Mouse (Mus musculus): ENCODE measurements around the gene Tescl. TPM values are rescaled to one million over a fixed set of nuclear protein-coding genes. Genes with fewer than 3 reads are reported as not detected.

Tescl gene
- polyA plus RNA-seq, 1 experiment from 2014 or later: not detected

- under 1% methylated on average over 46 of the region's 47 CpGs for WGBS (ENCODE audit: insufficient replicate concordance)
- Histone ChIP-seq H3K4me1 (replicated peaks) (peaks cover 33% of the 10 kb centered on the region), H3K4me3 (replicated peaks) (peak overlapping the region; percentile 68), H3K9ac (peak overlapping the region; percentile 67), H3K4me2 (peak overlapping the region; percentile 88), H3K9me3 (replicated peaks) (no peaks in the 10 kb centered on the region), H3K36me3 (replicated peaks) (peaks cover 11% of the 10 kb centered on the region; the same call in 1 of the 2 replicates), H3K27ac (replicated peaks) (no peak overlapping the region), H3K27me3 (no peaks in the 10 kb centered on the region)
- peak; percentile 80 for ATAC-seq (ENCODE audit: insufficient read depth)
Observed at GRCm38 (mm10) chr7:24298973-24299708, 34.6 kb downstream of the Tescl start.

DNA sequence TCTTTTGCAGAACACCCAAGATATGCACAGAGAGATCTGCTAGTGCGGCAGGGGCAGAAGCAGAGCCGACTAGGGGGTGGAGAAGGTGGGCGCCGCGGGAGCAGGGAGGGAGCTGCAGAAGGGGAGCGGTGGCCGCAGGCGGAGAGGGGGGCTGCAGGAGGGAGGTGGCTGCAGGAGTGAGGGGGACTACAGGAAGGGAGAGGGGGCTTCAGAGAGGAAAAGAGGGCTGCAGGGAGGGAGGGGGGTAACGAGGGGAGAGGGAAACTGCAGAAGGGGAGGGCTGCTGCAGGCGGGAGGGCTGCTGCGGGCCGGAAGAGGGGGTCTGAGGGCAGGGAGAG lies 35.1 kb downstream of the Tescl start:
- Histone ChIP-seq H3K36me3 (replicated peaks) (peaks cover 11% of the 10 kb centered on the region; the same call in 1 of the 2 replicates), H3K9ac (peak overlapping the region; percentile 67; the same call in 1 of the 2 replicates), H3K9me3 (replicated peaks) (no peaks in the 10 kb centered on the region), H3K4me3 (replicated peaks) (peak overlapping the region; percentile 68), H3K27ac (replicated peaks) (no peak overlapping the region), H3K27me3 (no peaks in the 10 kb centered on the region), H3K4me1 (replicated peaks) (peaks cover 37% of the 10 kb centered on the region), H3K4me2 (peak overlapping the region; percentile 88)
- WGBS (ENCODE audit: insufficient replicate concordance): 3% methylated on average over 12 of the region's 12 CpGs
- ATAC-seq (ENCODE audit: insufficient read depth): no peak

GRCm38 (mm10) chr7:24297361-24298095 lies 36.2 kb downstream of the Tescl start:
- 84% methylated on average over 15 of the region's 15 CpGs for WGBS (ENCODE audit: insufficient replicate concordance)
- H3K4me2 ChIP-seq: no peak overlapping the region; the same call in 1 of the 2 replicates
- no peak for ATAC-seq (ENCODE audit: insufficient read depth)
- no peak overlapping the region for H3K4me3 ChIP-seq (replicated peaks)
- no peak overlapping the region for H3K9ac ChIP-seq
- no peaks in the 10 kb centered on the region for H3K9me3 ChIP-seq (replicated peaks)
- H3K36me3 ChIP-seq (replicated peaks): peaks cover 17% of the 10 kb centered on the region
- H3K27ac ChIP-seq (replicated peaks): no peak overlapping the region
- peaks cover 41% of the 10 kb centered on the region for H3K4me1 ChIP-seq (replicated peaks)
- H3K27me3 ChIP-seq: no peaks in the 10 kb centered on the region

DNA sequence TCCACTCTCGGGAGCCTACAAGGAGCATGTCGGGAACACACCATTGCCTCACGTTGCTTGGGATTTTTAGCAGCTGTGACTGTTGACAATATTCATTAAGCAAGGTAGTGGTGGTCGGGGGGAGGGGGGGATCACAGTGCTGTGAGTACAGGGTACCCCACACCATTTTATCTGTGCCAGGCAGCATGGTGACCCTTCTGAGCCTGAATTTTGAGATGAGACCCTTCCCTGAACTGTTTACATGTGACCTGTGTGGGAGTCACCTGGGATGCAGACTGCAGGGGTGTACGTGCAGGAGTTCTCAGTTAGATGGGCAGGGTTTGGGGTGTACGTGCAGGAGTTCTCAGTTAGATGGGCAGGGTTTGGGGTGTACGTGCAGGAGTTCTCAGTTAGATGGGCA lies 37.4 kb downstream of the Tescl start:
- Histone ChIP-seq H3K9ac (no peak overlapping the region), H3K27me3 (no peaks in the 10 kb centered on the region), H3K4me3 (replicated peaks) (no peak overlapping the region), H3K4me2 (no peak overlapping the region), H3K4me1 (replicated peaks) (peaks cover 41% of the 10 kb centered on the region), H3K36me3 (replicated peaks) (peaks cover 29% of the 10 kb centered on the region), H3K9me3 (replicated peaks) (no peaks in the 10 kb centered on the region), H3K27ac (replicated peaks) (no peak overlapping the region)
- no peak for ATAC-seq (ENCODE audit: insufficient read depth)
- WGBS (ENCODE audit: insufficient replicate concordance): 80% methylated on average over 7 of the region's 7 CpGs

DNA sequence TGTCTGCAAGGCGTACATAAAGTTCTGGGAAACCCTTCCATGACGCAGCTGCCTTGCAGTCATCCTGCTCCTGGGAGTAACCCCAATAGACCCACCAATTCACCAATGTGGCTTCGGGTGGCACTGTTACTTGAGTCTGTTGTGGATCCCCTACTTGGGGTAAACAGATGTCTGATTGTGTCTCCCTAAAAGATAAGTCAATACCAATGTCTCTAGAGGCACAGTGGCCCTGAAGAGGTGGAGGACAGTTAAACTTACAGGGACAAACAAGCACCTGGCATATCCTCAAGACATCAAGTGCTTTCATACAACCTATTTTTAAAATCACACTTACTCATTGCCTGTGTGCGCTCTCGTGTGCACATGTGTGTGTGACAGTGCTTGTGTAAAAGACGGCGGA lies 38.4 kb downstream of the Tescl start:
- Histone ChIP-seq H3K9me3 (replicated peaks) (no peaks in the 10 kb centered on the region), H3K4me1 (replicated peaks) (peaks cover 32% of the 10 kb centered on the region), H3K4me2 (no peak overlapping the region), H3K4me3 (replicated peaks) (no peak overlapping the region), H3K27me3 (no peaks in the 10 kb centered on the region), H3K36me3 (replicated peaks) (peaks cover 34% of the 10 kb centered on the region), H3K27ac (replicated peaks) (no peak overlapping the region), H3K9ac (no peak overlapping the region)
- 83% methylated on average over 7 of the region's 7 CpGs for WGBS (ENCODE audit: insufficient replicate concordance)
- ATAC-seq (ENCODE audit: insufficient read depth): no peak

GRCm38 (mm10) chr7:24294763-24295162 lies 39.0 kb downstream of the Tescl start:
- peaks cover 39% of the 10 kb centered on the region for H3K36me3 ChIP-seq (replicated peaks)
- H3K9me3 ChIP-seq (replicated peaks): no peaks in the 10 kb centered on the region
- ATAC-seq (ENCODE audit: insufficient read depth): no peak
- H3K9ac ChIP-seq: no peak overlapping the region
- WGBS (ENCODE audit: insufficient replicate concordance): 76% methylated on average over 4 of the region's 4 CpGs
- no peaks in the 10 kb centered on the region for H3K27me3 ChIP-seq
- H3K4me2 ChIP-seq: no peak overlapping the region
- H3K27ac ChIP-seq (replicated peaks): no peak overlapping the region
- no peak overlapping the region for H3K4me3 ChIP-seq (replicated peaks)
- peaks cover 26% of the 10 kb centered on the region for H3K4me1 ChIP-seq (replicated peaks)

GRCm38 (mm10) chr7:24293061-24293851 lies 40.5 kb downstream of the Tescl start:
- H3K27me3 ChIP-seq: no peaks in the 10 kb centered on the region
- 69% methylated on average over 12 of the region's 12 CpGs for WGBS (ENCODE audit: insufficient replicate concordance)
- no peak for ATAC-seq (ENCODE audit: insufficient read depth)
- H3K4me3 ChIP-seq (replicated peaks): no peak overlapping the region
- 0 out of 2 replicates have a peak, but pooled peaks cover 12% of the 10 kb centered on the region for H3K4me1 ChIP-seq (replicated peaks)
- no peak overlapping the region for H3K27ac ChIP-seq (replicated peaks)
- H3K9me3 ChIP-seq (replicated peaks): no peaks in the 10 kb centered on the region
- no peak overlapping the region for H3K4me2 ChIP-seq
- peaks cover 39% of the 10 kb centered on the region for H3K36me3 ChIP-seq (replicated peaks)
- no peak overlapping the region for H3K9ac ChIP-seq

GRCm38 (mm10) chr7:24291387-24292090 lies 42.2 kb downstream of the Tescl start:
- Histone ChIP-seq H3K4me1 (replicated peaks) (0 out of 2 replicates have a peak, but pooled peaks cover 8% of the 10 kb centered on the region), H3K4me2 (no peak overlapping the region), H3K27me3 (no peaks in the 10 kb centered on the region), H3K9me3 (replicated peaks) (no peaks in the 10 kb centered on the region), H3K4me3 (replicated peaks) (no peak overlapping the region), H3K36me3 (replicated peaks) (peaks cover 39% of the 10 kb centered on the region), H3K27ac (replicated peaks) (no peak overlapping the region), H3K9ac (no peak overlapping the region)
- WGBS (ENCODE audit: insufficient replicate concordance): 82% methylated on average over 27 of the region's 27 CpGs
- ATAC-seq (ENCODE audit: insufficient read depth): no peak

DNA sequence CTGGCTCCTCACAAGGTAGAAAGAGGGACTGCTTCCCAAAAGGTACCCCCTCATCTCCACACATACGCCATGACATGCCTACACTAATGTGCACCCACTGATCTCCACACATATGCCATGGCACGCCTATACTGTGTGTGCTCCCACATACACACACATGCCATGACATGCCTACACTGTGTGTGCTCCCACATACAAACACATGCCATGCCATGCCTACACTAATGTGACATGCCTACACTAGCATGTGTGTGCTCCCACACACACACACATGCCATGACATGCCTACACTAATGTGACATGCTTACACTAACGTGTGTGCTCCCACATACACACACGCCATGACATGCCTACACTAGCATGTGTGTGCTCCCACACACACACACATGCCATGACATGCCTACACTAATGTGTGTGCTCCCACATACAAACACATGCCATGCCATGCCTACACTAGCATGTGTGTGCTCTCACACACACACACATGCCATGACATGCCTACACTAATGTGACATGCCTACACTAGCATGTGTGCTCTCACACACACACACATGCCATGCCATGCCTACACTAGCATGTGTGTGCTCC lies 43.5 kb downstream of the Tescl start:
- Histone ChIP-seq H3K4me3 (replicated peaks) (no peak overlapping the region), H3K9ac (no peak overlapping the region), H3K4me2 (no peak overlapping the region), H3K27me3 (no peaks in the 10 kb centered on the region), H3K9me3 (replicated peaks) (no peaks in the 10 kb centered on the region), H3K27ac (replicated peaks) (no peak overlapping the region), H3K36me3 (replicated peaks) (peaks cover 32% of the 10 kb centered on the region), H3K4me1 (replicated peaks) (0 out of 2 replicates have a peak, but pooled peaks cover 8% of the 10 kb centered on the region)
- no peak for ATAC-seq (ENCODE audit: insufficient read depth)
- WGBS (ENCODE audit: insufficient replicate concordance): 77% methylated on average over 4 of the region's 4 CpGs

- Histone ChIP-seq H3K27ac (replicated peaks) (no peak overlapping the region), H3K27me3 (no peaks in the 10 kb centered on the region), H3K9ac (no peak overlapping the region), H3K36me3 (replicated peaks) (peaks cover 27% of the 10 kb centered on the region), H3K4me3 (replicated peaks) (no peak overlapping the region), H3K9me3 (replicated peaks) (no peaks in the 10 kb centered on the region), H3K4me2 (no peak overlapping the region), H3K4me1 (replicated peaks) (0 out of 2 replicates have a peak, but pooled peaks cover 3% of the 10 kb centered on the region)
- ATAC-seq (ENCODE audit: insufficient read depth): no peak
- WGBS (ENCODE audit: insufficient replicate concordance): 78% methylated on average over 6 of the region's 6 CpGs
Observed at GRCm38 (mm10) chr7:24288512-24288911, 45.2 kb downstream of the Tescl start.
